ENCODE assay signal across 8 mouse cellular contexts in genomic region chr6:28260425-28261191, GRCm38 (mm10).
DNase-seq lines count a peak whose midpoint lies in the region; ATAC-seq and TF ChIP-seq lines count a peak whose summit lies in the region.

No protein-coding gene starts in this region.

- no peaks in the 10 kb centered on the region for H3K9me3 ChIP-seq in ES-E14 (ENCODE audit: control insufficient read depth, insufficient read depth, low read depth, low read length)
- H3K9me3 ChIP-seq in embryonic facial prominence, embryonic 10.5 days, result no peaks in the 10 kb centered on the region

- H3K4me1 ChIP-seq in ES-E14 (ENCODE audit: control insufficient read depth in 2 of 2, insufficient read depth in 2 of 2, low read length in 2 of 2, poor library complexity in 1 of 2), result no peaks in the 10 kb centered on the region
- H3K4me1 ChIP-seq in embryonic facial prominence, embryonic 10.5 days, result peaks cover 10% of the 10 kb centered on the region

- ATAC-seq in megakaryocyte, adult 5-6 weeks (ENCODE audit: poor library complexity, severe bottlenecking), result peak; percentile 58
- no peak for ATAC-seq in megakaryocyte-erythroid progenitor cell, adult 5-6 weeks (replicated peaks; ENCODE audit: low FRiP score, low TSS enrichment, poor library complexity, severe bottlenecking)

- peak overlapping the region; percentile 75 for H3K9ac ChIP-seq in ES-E14 (ENCODE audit: insufficient read depth, low read depth, low read length, poor library complexity, severe bottlenecking)

- H3K4me3 ChIP-seq in ES-E14 (ENCODE audit: insufficient read depth in 1 of 2, low read depth in 1 of 2, low read length in 2 of 2, poor library complexity in 1 of 2, severe bottlenecking in 1 of 2), result peak overlapping the region; percentile 61 to 81
- peak overlapping the region; percentile 79 for H3K4me3 ChIP-seq in embryonic facial prominence, embryonic 10.5 days

- WGBS in embryonic facial prominence, embryonic 10.5 days, result 1% methylated on average over 64 of the region's 64 CpGs

- no peaks in the 10 kb centered on the region for H3K36me3 ChIP-seq in ES-E14 (ENCODE audit: control insufficient read depth, insufficient read depth, low read length, poor library complexity, severe bottlenecking)
- H3K36me3 ChIP-seq in embryonic facial prominence, embryonic 10.5 days (replicated peaks), result peaks cover 23% of the 10 kb centered on the region

- H3K27me3 ChIP-seq in embryonic facial prominence, embryonic 10.5 days (replicated peaks; ENCODE audit: low read depth, poor library complexity, severe bottlenecking), result peaks cover 9% of the 10 kb centered on the region

- DNase-seq in ES-E14 (ENCODE audit: low read depth, low spot score), result peak; percentile 21
- DNase-seq in adrenal gland, postnatal 10 days, result peak; percentile 64
- peak; percentile 67 for DNase-seq in embryonic facial prominence, embryonic 10.5 days (ENCODE audit: low spot score)
- DNase-seq in heart, postnatal 10 days, result peak; percentile 30 to 44
- DNase-seq in layer of hippocampus, postnatal 25 days (ENCODE audit: extremely low spot score in 1 of 2, low spot score in 1 of 2), result peak; percentile 15 to 28
- DNase-seq in right cerebral cortex, postnatal 4 days, result peak; percentile 9

- intact Hi-C loops in heart, postnatal 10 days (cut with DNase I), result loop anchor here (5.0 kb wide), 2 partner anchors 162 to 197 kb away; partner anchors contain the start of gene Arf5

- no peak overlapping the region for H3K27ac ChIP-seq in ES-E14 (ENCODE audit: insufficient read depth, low read depth, low read length, poor library complexity, severe bottlenecking)
- H3K27ac ChIP-seq in embryonic facial prominence, embryonic 10.5 days (replicated peaks), result peak overlapping the region; percentile 84

- in situ Hi-C loops in ES-E14 (cut with MboI; ENCODE audit: low sequenced_read_pairs in 2 of 2, unreplicated experiment in 2 of 2), result no loop called here

TF ChIP-seq in ES-E14, 5 proteins besides CTCF, POLR2A, EP300 and RAD21:
- TF ChIP-seq CHD2 (IDR thresholded peaks at IDR 0.05; ENCODE audit: low read depth, low read length), result no peak
- TF ChIP-seq MAFK (IDR thresholded peaks at IDR 0.05; ENCODE audit: insufficient read depth, low read depth, low read length), result no peak
- TF ChIP-seq ZC3H11A (IDR thresholded peaks at IDR 0.05; ENCODE audit: borderline replicate concordance, low read depth, low read length), result no peak
- TF ChIP-seq ZNF384 (IDR thresholded peaks at IDR 0.05; ENCODE audit: low read depth, low read length), result no peak
- TF ChIP-seq HCFC1 (IDR thresholded peaks at IDR 0.05; ENCODE audit: borderline replicate concordance, insufficient read depth, low read length), result no peak

Comparison
In these comparisons a context has a peak if more than half of its experiments do, and no peak if none do; other contexts are left out.
1. DNase-seq: peak in every context shown above with its lines; median percentile 67 in embryonic facial prominence, embryonic 10.5 days; 64 in adrenal gland, postnatal 10 days; 37 in heart, postnatal 10 days; 22 in layer of hippocampus, postnatal 25 days; 21 in ES-E14; 9 in right cerebral cortex, postnatal 4 days.